In the genomic region with DNA sequence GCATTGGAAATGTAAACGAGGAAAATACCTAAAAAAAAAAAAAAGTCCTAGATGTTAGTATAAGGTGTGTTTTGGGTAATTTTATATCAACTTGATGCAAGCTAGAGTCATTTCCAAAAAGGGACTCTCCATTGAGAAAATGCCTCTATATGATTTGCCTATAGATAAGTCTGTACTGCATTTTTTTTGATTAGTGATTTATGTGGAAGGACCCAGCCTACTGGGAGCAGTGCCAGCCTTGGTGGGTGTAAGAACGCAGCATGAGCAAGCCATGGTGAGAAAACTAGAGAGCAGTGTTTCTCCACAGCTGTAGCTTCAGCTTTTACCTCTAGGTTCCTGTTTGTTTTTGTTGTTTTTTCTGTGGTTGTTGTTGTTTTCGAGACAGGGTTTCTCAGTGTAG, we compare ENCODE assay signal across 23 mouse cellular contexts. TPM values are rescaled to one million over a fixed set of nuclear protein-coding genes. Genes with fewer than 3 reads are reported as not detected.
"Had no signal": no experiment of that assay in that cellular context is flagged by ENCODE, and none has a peak within 500 bp of the region (broad histone marks: within the 10 kb centered on the region; RNA-seq: fewer than 3 reads in every experiment).

No protein-coding gene starts in this region.

- H3K36me3 ChIP-seq: limb, embryonic 10.5 days; limb, embryonic 13.5 days; liver, embryonic 12.5 days; liver, embryonic 15.5 days; stomach, embryonic 15.5 days had no signal

- H3K4me3 ChIP-seq: layer of hippocampus, adult 2 months; left cerebral cortex, adult 2 months; limb, embryonic 10.5 days; limb, embryonic 13.5 days; liver, embryonic 12.5 days; liver, embryonic 15.5 days; stomach, embryonic 15.5 days had no signal

- DNase-seq: kidney, adult 2 months; kidney, postnatal 25 days; layer of hippocampus, postnatal 36 days; liver; lung, adult 2 months; lung, postnatal 14 days; lung, postnatal 4 days; midbrain, embryonic 14.5 days; thymus, postnatal 25 days had no signal

- H3K27ac ChIP-seq: kidney, postnatal 0 days; layer of hippocampus, adult 2 months; left cerebral cortex, adult 2 months; limb, embryonic 10.5 days; limb, embryonic 13.5 days; liver, embryonic 12.5 days; liver, embryonic 15.5 days; stomach, embryonic 15.5 days had no signal

- H3K9ac ChIP-seq: limb, embryonic 13.5 days; liver, embryonic 12.5 days; liver, embryonic 15.5 days; stomach, embryonic 15.5 days had no signal

- H3K27me3 ChIP-seq: limb, embryonic 13.5 days; liver, embryonic 12.5 days; liver, embryonic 15.5 days; stomach, embryonic 15.5 days had no signal

- H3K4me1 ChIP-seq: limb, embryonic 10.5 days; limb, embryonic 13.5 days; liver, embryonic 12.5 days; liver, embryonic 15.5 days; stomach, embryonic 15.5 days had no signal

- H3K9me3 ChIP-seq: limb, embryonic 10.5 days; limb, embryonic 13.5 days; liver, embryonic 12.5 days; liver, embryonic 15.5 days; stomach, embryonic 15.5 days had no signal

RNA-seq across cellular contexts. Expression of gene Nxpe5, which starts 2.4 kb away (rescaled TPM):
- total RNA-seq: layer of hippocampus, adult 2 months; midbrain, postnatal 0 days had no signal
- polyA plus RNA-seq: kidney, embryonic 14.5 days; limb, embryonic 10.5 days; limb, embryonic 13.5 days; liver, embryonic 12.5 days; lung, embryonic 16.5 days; midbrain, embryonic 11.5 days; midbrain, embryonic 14.5 days; midbrain, postnatal 0 days; neural tube, embryonic 11.5 days; neural tube, embryonic 14.5 days; stomach, embryonic 15.5 days had no signal
